ENCODE assay signal across 26 mouse cellular contexts in genomic region chr17:81473363-81473762, GRCm38 (mm10). TPM values are rescaled to one million over a fixed set of nuclear protein-coding genes. Genes with fewer than 3 reads are reported as not detected.
DNase-seq lines count a peak whose midpoint lies in the region; ATAC-seq and TF ChIP-seq lines count a peak whose summit lies in the region.
"Had no signal": no experiment of that assay in that cellular context is flagged by ENCODE, and none has a peak within 500 bp of the region (broad histone marks: within the 10 kb centered on the region; RNA-seq: fewer than 3 reads in every experiment).

No protein-coding gene starts in this region.

- no peak for ATAC-seq in cerebellum, adult (ENCODE audit: insufficient number of reproducible peaks, low FRiP score, low TSS enrichment)
- ATAC-seq in forebrain, embryonic 16.5 days, result peak; percentile 70; the same call in 1 of the 2 replicates
- no peak for ATAC-seq in forebrain, embryonic 12.5 days (ENCODE audit: low FRiP score)
- ATAC-seq in erythroblast, adult 5-6 weeks (replicated peaks; ENCODE audit: low FRiP score, poor library complexity, severe bottlenecking), result no peak
- ATAC-seq: intestine, embryonic 16.5 days had no signal

- peak; percentile 21 to 52 for DNase-seq in cerebellum, postnatal 14 days
- peak; percentile 67 for DNase-seq in MN1 (ENCODE audit: low spot score)
- DNase-seq in brain, embryonic 14.5 days (ENCODE audit: low read depth), result peak; percentile 68
- DNase-seq in ovary, adult 18-20 months (ENCODE audit: low spot score), result no peak
- DNase-seq: adrenal gland, adult 8-10 months; adrenal gland, postnatal 36 days; embryo, embryonic 11 days; gastrocnemius, postnatal 10 days; heart, adult 18-20 months; heart, postnatal 10 days; heart, postnatal 4 days; kidney, adult 2 months had no signal

- no peaks in the 10 kb centered on the region for H3K27me3 ChIP-seq in forebrain, embryonic 16.5 days (replicated peaks; ENCODE audit: control insufficient read depth, insufficient read depth, low read length)
- 0 out of 2 replicates have a peak, but pooled peaks cover 4% of the 10 kb centered on the region for H3K27me3 ChIP-seq in forebrain, embryonic 12.5 days
- H3K27me3 ChIP-seq: CH12.LX; embryonic facial prominence, embryonic 15.5 days; hindbrain, embryonic 12.5 days; kidney, embryonic 15.5 days had no signal

- no peak overlapping the region for H3K9ac ChIP-seq in forebrain, embryonic 16.5 days (replicated peaks; ENCODE audit: low read depth, low read length)
- H3K9ac ChIP-seq in forebrain, embryonic 12.5 days, result no peak overlapping the region
- H3K9ac ChIP-seq: embryonic facial prominence, embryonic 15.5 days; hindbrain, embryonic 12.5 days; kidney, embryonic 15.5 days had no signal

- no peaks in the 10 kb centered on the region for H3K36me3 ChIP-seq in forebrain, embryonic 16.5 days (ENCODE audit: control insufficient read depth, insufficient read depth)
- H3K36me3 ChIP-seq in forebrain, embryonic 12.5 days (replicated peaks), result no peaks in the 10 kb centered on the region
- H3K36me3 ChIP-seq: embryonic facial prominence, embryonic 15.5 days; heart, embryonic 10.5 days; hindbrain, embryonic 12.5 days; kidney, embryonic 15.5 days had no signal

- H3K9me3 ChIP-seq in forebrain, embryonic 16.5 days (ENCODE audit: control insufficient read depth, low read length), result no peaks in the 10 kb centered on the region
- no peaks in the 10 kb centered on the region for H3K9me3 ChIP-seq in forebrain, embryonic 12.5 days
- H3K9me3 ChIP-seq: embryonic facial prominence, embryonic 15.5 days; heart, embryonic 10.5 days; hindbrain, embryonic 12.5 days; kidney, embryonic 15.5 days had no signal

- no peak overlapping the region for H3K4me2 ChIP-seq in forebrain, embryonic 16.5 days (ENCODE audit: low read length)
- no peak overlapping the region for H3K4me2 ChIP-seq in forebrain, embryonic 12.5 days
- H3K4me2 ChIP-seq: embryonic facial prominence, embryonic 15.5 days; hindbrain, embryonic 12.5 days; kidney, embryonic 15.5 days had no signal

- 10% methylated on average over 3 of the region's 3 CpGs for WGBS in forebrain, embryonic 16.5 days
- WGBS in forebrain, embryonic 12.5 days, result 16% methylated on average over 3 of the region's 3 CpGs

- no peak for TF ChIP-seq POLR2A in brain, embryonic 14.5 days (IDR thresholded peaks at IDR 0.05; ENCODE audit: borderline replicate concordance, extremely low read depth, insufficient read depth, insufficient read length, poor library complexity, severe bottlenecking)

- H3K4me1 ChIP-seq in forebrain, embryonic 16.5 days (replicated peaks; ENCODE audit: control insufficient read depth, insufficient read depth, low read length), result 0 out of 2 replicates have a peak, but pooled peaks cover 3% of the 10 kb centered on the region
- no peaks in the 10 kb centered on the region for H3K4me1 ChIP-seq in forebrain, embryonic 12.5 days
- H3K4me1 ChIP-seq: embryonic facial prominence, embryonic 15.5 days; hindbrain, embryonic 12.5 days; kidney, embryonic 15.5 days had no signal

- H3K4me3 ChIP-seq in forebrain, embryonic 16.5 days (replicated peaks; ENCODE audit: low read length), result no peak overlapping the region
- no peak overlapping the region for H3K4me3 ChIP-seq in forebrain, embryonic 12.5 days (replicated peaks)
- H3K4me3 ChIP-seq: embryonic facial prominence, embryonic 15.5 days; heart, embryonic 10.5 days; hindbrain, embryonic 12.5 days; kidney, embryonic 15.5 days had no signal

- TF ChIP-seq CTCF in brain, embryonic 14.5 days (IDR thresholded peaks at IDR 0.05; ENCODE audit: borderline replicate concordance, extremely low read depth, insufficient read depth, insufficient read length), result no peak

- H3K27ac ChIP-seq in forebrain, embryonic 16.5 days (ENCODE audit: low read length), result no peak overlapping the region
- H3K27ac ChIP-seq in forebrain, embryonic 12.5 days, result no peak overlapping the region
- H3K27ac ChIP-seq: embryonic facial prominence, embryonic 15.5 days; heart, embryonic 10.5 days; hindbrain, embryonic 12.5 days; kidney, embryonic 15.5 days had no signal

RNA-seq across cellular contexts. Expression of gene Gm11096, which starts 31.8 kb away (rescaled TPM):
- not detected in 2 replicates for polyA plus RNA-seq in forebrain, embryonic 16.5 days (2015; fragmentation: Nextera tagmentation; extraction: Ambion mirVana)
- polyA plus RNA-seq in forebrain, embryonic 12.5 days (2016; fragmentation: Nextera tagmentation; extraction: Ambion mirVana), result not detected in 2 replicates
- polyA plus RNA-seq in brain, embryonic 14.5 days (2012; rRNA removed), result not detected in 2 replicates
- not detected in 2 replicates for total RNA-seq in erythroblast, adult 5-6 weeks (2015; ENCODE audit: low replicate concordance)
- not detected in 2 replicates for total RNA-seq in erythroblast, adult 5-6 weeks (2017; ENCODE audit: low replicate concordance)
- total RNA-seq: adrenal gland, adult 8-10 months; adrenal gland, postnatal 36 days; CH12.LX; gastrocnemius, postnatal 10 days; gastrocnemius, postnatal 4 days; heart, adult 18-20 months; heart, postnatal 10 days; heart, postnatal 4 days had no signal
- polyA plus RNA-seq: cerebellum, adult 2 months; embryonic facial prominence, embryonic 11.5 days; embryonic facial prominence, embryonic 15.5 days; heart, embryonic 10.5 days; heart, embryonic 14.5 days; hindbrain, embryonic 12.5 days; intestine, embryonic 16.5 days; kidney, adult 2 months; kidney, embryonic 15.5 days had no signal
